Mouse (Mus musculus) myocyte (in vitro differentiated cells): ENCODE data around the gene Ets2.

Source experiments
- CEBPB ChIP-seq: IDR thresholded peaks from 2 replicates; pipeline ENCODE4 v1.6.1; 2011; ENCODE audit warnings: mild to moderate bottlenecking, moderate library complexity; ENCODE audit not compliant: poor library complexity, insufficient read depth, severe bottlenecking
- E2F4 ChIP-seq: IDR thresholded peaks from one replicate; pipeline ENCODE4 v1.6.1; 2011; ENCODE audit warnings: mild to moderate bottlenecking, control low read depth, moderate library complexity; ENCODE audit not compliant: insufficient read depth
- MAX ChIP-seq: IDR thresholded peaks from one replicate; pipeline ENCODE4 v1.6.1; 2011; ENCODE audit warnings: low read depth, mild to moderate bottlenecking, control low read depth
- MYOD1 ChIP-seq, 3 experiments: IDR thresholded peaks; one replicate each; pipeline ENCODE4 v1.6.1; 2011; ENCODE audit warnings: control low read depth in 2 of 3, low read depth in 2 of 3, mild to moderate bottlenecking in 2 of 3, moderate library complexity in 1 of 3; ENCODE audit not compliant: insufficient read length in 2 of 3, control insufficient read depth in 1 of 3
- MYOG ChIP-seq, 3 experiments: IDR thresholded peaks; one replicate each; pipeline ENCODE4 v1.6.1; 2011; ENCODE audit warnings: control low read depth in 2 of 3, low read depth in 2 of 3, mild to moderate bottlenecking in 2 of 3; ENCODE audit not compliant: insufficient read length in 2 of 3, control insufficient read depth in 1 of 3, insufficient read depth in 1 of 3
- POLR2A ChIP-seq: IDR thresholded peaks from one replicate; pipeline ENCODE4 v1.6.1; 2011; ENCODE audit warnings: low read depth, mild to moderate bottlenecking, control low read depth, moderate library complexity; ENCODE audit not compliant: insufficient read length
- POLR2AphosphoS2 ChIP-seq: IDR thresholded peaks from one replicate; pipeline ENCODE4 v1.6.1; 2011; ENCODE audit warnings: low read depth, control low read depth; ENCODE audit not compliant: insufficient read length
- REST ChIP-seq: IDR thresholded peaks from one replicate; pipeline ENCODE4 v1.6.1; 2011; ENCODE audit warnings: mild to moderate bottlenecking, control low read depth, moderate library complexity; ENCODE audit not compliant: insufficient read depth, insufficient read length
- SRF ChIP-seq: IDR thresholded peaks from one replicate; pipeline ENCODE4 v1.6.1; 2011; ENCODE audit warnings: low read depth; ENCODE audit not compliant: control insufficient read depth, insufficient read length
- TCF12 ChIP-seq: IDR thresholded peaks from one replicate; pipeline ENCODE4 v1.6.1; 2011; ENCODE audit warnings: mild to moderate bottlenecking, control low read depth; ENCODE audit not compliant: poor library complexity, insufficient read depth, severe bottlenecking
- TCF3 ChIP-seq: IDR thresholded peaks from one replicate; pipeline ENCODE4 v1.6.1; 2011; ENCODE audit warnings: low read depth, control low read depth; ENCODE audit not compliant: insufficient read length
- USF1 ChIP-seq: IDR thresholded peaks from one replicate; pipeline ENCODE4 v1.6.1; 2011; ENCODE audit warnings: low read depth, mild to moderate bottlenecking, control low read depth, moderate library complexity

DNA sequence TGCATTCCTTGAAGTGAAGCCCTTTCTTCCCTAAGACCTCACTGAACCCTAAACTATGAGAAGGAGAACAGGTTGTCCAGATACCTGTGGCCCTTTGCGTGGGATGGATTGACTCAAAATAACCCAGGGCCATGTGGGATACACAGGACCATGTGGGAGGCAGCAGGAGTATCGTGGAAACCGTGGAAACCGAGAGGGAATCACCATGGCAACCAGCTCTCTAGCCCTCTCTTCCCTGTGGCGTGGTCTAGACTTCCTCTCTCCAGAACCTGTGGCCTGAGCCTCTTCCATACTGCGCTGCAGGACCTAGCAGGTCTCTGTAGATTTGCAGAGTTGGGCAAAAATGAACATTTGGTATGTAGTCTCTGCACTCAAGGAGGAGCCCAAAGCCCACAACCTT lies 37.6 kb downstream of the Ets2 start:
- TF ChIP-seq POLR2A (no peak), POLR2AphosphoS2 (no peak), MAX (no peak), USF1 (no peak), SRF (no peak), E2F4 (no peak), REST (no peak), TCF12 (no peak), CEBPB (no peak), MYOG (IDR thresholded peaks at IDR 0.05; ENCODE audit: control insufficient read depth in 1 of 3, insufficient read depth in 1 of 3, insufficient read length in 2 of 3, low read depth in 2 of 3) (no peak), MYOD1 (IDR thresholded peaks at IDR 0.05; ENCODE audit: control insufficient read depth in 1 of 3, insufficient read length in 2 of 3, low read depth in 2 of 3) (no peak), TCF3 (no peak)
